Mouse (Mus musculus): ENCODE measurements around the gene Cdk4. TPM values are rescaled to one million over a fixed set of nuclear protein-coding genes. Genes with fewer than 3 reads are reported as not detected.
A peak's percentile ranks its signal among the peaks of the same experiment; 100 is the strongest.

Cdk4 gene
- total RNA-seq, 2 experiments from 2014 or later: 71.5 to 83.0 TPM

DNA sequence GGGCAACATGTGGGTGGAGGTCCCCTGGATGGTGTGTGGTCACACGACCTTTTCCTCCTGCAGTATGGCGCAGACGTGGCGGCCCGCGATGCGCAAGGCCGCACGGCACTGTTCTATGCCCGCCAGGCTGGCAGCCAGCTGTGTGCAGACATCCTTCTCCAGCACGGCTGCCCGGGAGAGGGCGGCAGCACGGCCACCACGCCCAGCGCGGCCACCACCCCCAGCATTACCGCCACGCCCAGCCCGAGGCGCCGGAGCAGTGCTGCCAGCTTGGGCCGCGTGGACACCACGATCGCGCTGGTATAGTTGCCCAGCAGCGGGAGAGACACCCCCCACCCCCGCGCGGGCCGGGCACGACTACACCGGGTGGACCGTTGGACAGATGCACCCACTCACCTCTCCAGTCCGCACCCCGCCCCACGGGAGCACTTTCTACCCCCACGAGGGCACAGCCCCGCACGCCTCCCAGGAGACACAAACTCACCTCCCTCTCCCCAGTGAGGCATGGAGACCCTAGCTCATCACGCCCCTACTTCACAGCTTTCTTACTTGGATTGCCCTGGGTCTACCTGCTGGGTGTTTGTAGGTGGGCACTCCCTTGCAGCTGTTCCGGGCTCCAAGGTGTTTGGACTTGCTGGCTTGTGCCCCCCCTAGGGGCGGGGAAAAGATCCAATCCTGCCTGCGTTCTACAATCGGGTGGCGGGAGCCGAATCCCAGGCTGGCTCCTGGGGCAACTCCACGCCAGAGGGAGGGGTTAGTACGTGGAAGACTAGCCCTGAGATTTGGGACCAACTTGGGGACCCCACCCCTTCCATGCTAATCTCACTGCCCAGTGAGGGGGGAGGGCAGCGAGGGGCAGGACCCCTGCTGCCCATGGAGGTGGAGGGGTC, 28.4 kb downstream of the Cdk4 start:
- no peak for ATAC-seq (replicated peaks; ENCODE audit: low FRiP score, poor library complexity, severe bottlenecking)

DNA sequence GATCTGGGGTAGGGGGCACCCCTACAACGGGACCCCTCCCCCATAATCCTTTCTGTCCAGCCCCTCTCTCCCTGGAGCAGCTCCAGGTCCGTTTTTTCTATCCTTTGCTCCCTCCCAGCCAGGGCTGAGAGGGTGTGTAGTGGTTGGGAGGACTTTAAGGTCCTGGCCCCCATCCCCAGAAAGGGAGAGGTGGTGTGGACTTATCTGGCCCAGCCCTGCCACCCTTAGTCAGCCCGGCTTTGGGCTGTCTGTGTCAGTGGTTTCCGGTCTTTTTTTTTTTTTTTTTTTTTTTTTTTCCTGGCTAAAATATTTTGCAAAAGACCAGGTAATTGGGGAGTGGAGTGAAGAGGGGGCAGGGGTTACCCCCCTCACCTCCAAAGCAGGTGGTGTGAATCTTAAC, 29.4 kb downstream of the Cdk4 start:
- no peak for ATAC-seq (replicated peaks; ENCODE audit: low FRiP score, poor library complexity, severe bottlenecking)

DNA sequence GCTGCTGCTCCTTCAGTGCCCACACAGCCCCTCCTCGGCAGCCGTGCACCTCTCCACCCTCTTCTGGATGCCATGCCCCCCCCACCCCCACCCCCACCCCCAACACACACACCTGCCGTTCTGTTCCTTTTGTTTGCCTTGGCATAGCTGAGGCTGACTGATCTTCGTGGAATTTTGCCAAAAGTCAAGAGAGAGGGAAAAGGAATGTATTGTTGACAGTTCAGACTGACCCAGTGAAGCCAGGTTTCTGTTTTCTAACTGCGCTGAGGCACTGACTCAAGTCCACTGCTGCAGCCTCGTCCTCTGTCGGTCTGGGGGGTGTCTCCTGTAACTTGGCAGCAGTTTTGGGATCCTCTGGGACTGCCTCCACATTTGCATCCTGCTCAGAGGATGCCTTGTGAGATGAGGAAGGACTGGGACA, 31.1 kb downstream of the Cdk4 start:
- no peak for ATAC-seq (replicated peaks; ENCODE audit: low FRiP score, poor library complexity, severe bottlenecking)

DNA sequence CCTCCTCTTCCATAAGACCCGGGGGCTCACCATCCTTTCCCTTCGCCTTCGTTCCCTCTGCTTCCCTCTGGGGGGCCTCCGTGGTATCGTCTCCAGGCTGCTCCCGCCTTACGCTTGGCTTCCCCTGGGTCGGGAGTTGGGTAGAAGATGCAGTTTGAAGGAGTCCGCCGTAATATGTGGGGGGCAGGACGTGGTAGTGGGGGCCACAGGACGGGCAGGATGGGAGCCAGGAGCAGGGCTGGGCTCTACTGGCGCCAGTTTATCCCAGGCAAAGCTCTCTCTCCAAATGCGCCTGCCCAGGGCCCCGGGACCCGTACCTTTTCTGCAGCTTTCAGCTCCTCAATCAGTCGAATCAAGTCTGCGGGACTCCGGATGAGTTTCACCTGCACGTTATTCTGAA, 35.2 kb downstream of the Cdk4 start:
- ATAC-seq (replicated peaks; ENCODE audit: low FRiP score, poor library complexity, severe bottlenecking): no peak

DNA sequence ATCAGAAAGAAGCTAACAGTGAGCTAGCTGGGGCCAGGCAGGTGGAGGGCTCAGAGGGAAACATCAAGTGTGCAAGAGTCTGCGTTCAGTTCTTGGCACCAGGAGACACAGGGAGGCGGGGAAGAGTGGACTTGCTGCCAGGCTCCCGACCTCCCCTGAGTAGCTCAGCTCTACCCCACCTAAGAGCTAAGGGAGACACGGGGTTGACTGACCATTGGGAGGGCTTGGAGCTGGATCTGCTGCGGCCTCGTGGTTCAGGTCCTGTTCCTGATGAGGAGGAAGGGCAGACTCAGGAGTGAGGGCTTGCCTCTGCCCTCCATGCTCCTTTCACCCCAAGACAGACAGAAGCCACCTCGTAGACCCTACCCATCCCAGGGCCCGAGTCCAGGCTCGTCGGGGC, 35.9 kb downstream of the Cdk4 start:
- ATAC-seq (replicated peaks; ENCODE audit: low FRiP score, poor library complexity, severe bottlenecking): no peak

DNA sequence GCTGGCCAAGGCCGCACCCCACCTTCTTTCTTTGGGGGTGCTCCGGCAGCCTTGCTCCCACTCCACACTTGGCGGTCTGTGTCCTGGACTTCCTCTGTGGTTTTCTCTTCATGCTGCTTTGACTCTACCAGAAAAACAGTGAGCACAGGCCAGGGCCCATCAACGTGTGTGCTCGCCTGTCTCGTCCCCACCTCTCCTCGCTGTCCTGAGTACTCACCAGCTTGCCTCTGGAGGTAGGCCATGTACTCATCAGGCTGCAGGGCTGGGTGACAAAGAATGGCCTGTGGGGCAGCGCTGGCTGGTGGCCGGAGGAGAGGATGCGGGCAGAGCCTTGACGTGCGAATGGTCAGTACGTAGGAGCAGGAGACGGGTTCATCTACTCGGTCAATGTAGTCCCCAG, 36.5 kb downstream of the Cdk4 start:
- no peak for ATAC-seq (replicated peaks; ENCODE audit: low FRiP score, poor library complexity, severe bottlenecking)

DNA sequence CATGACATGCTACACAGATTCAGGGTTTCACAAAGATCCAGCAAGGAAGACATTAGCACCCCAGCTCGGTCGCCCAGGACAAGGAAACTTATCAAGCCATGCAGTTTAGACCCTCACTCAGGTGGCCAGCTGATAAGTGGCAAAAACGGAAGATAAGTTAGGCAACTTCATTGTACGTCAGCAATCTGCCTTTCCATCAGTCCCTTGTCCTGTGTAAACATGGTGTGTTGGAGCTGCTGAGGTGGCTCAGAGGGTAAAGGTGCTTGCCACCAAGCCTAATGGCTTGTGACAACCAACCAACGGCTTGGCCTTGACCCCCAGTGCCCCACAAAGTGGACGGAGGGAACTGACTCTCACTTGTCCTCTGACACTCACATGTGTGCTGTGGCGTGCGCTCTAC, 37.1 kb downstream of the Cdk4 start:
- ATAC-seq (replicated peaks; ENCODE audit: low FRiP score, poor library complexity, severe bottlenecking): no peak

DNA sequence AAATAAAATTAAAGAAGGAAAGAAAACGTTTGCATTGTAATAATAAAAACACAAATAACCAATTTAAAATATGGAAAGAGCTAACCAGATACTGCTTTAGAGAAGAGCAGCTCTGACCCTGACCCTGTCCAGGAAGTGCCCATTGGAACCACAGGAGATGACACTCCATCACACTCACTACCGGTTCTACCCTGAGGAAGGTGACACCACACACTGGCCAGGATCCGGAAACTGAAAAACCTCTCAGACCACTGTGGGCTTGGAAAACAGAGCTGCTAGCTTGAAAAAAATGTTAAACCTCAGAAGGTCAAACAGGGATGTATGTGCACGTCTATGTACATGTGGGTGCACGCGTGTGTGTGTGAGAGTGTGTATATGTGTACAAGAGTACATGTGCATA, 37.8 kb downstream of the Cdk4 start:
- no peak for ATAC-seq (replicated peaks; ENCODE audit: low FRiP score, poor library complexity, severe bottlenecking)

DNA sequence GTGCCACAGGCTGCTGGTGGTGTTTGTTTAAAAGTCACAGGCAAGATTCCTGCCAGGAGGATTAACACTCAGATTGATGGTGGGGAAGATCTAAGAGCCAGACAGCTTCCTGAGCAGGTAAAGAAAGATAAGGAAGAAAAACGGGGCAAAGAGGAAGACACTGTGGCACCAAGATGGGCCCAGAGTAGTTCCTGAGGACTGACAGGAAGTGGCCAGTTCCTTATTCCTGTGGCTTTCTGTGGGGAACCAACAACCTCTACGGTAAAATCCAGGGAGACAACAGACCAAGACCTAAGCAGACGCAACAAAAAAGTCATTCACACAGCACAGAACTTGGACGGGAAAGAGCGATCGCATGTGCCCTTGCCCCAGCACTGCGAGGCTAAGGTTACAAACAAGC, 40.3 kb downstream of the Cdk4 start:
- ATAC-seq (replicated peaks; ENCODE audit: low FRiP score, poor library complexity, severe bottlenecking): no peak

DNA sequence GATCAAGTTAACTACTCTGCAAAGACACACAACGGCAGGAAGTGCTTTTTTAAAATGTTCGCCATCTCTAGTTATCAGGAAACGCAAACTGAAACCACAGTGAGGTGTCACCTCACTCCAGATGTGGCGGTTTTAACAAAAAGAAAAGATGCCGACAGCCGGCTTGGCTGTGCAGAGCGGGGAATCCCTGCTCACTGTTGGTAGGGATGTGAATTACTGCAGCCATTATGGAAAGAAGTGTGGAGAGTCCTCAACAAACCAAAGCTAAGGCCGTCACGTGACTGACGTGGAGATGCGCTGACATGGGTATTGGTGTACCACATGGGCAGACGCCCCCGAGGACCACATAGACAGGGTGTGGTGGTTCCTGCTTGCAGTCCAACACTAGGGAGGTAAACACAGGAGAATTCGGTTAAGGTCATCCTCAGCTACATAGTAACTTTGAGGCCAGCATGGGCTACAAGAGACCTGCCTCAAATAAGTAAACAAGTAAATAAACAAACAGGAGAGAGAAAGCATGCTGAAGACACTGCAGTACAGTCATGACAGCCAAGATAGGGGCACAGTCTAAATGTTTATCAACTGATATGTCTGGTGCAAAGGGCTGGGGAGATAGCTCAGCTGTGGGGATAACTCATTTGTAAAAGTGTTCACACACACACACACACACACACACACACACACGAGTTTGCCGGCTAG, 44.4 kb downstream of the Cdk4 start:
- ATAC-seq (replicated peaks; ENCODE audit: low FRiP score, poor library complexity, severe bottlenecking): peak; percentile 54

DNA sequence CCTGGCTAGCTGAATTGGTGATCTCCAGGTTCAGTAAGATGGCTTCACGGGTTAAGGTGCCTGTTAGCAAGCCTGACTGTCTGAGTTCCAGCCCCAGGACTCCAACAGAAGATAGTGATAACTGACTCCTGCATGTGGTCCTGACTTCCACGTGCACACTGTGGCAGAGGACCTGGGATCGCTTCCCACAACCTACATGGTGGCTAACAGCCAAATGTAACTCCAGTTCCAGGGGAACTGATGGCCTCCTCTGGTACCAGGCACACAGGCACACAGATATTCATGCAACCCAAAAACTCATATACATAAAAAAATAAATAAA, 44.9 kb downstream of the Cdk4 start:
- no peak for ATAC-seq (replicated peaks; ENCODE audit: low FRiP score, poor library complexity, severe bottlenecking)

DNA sequence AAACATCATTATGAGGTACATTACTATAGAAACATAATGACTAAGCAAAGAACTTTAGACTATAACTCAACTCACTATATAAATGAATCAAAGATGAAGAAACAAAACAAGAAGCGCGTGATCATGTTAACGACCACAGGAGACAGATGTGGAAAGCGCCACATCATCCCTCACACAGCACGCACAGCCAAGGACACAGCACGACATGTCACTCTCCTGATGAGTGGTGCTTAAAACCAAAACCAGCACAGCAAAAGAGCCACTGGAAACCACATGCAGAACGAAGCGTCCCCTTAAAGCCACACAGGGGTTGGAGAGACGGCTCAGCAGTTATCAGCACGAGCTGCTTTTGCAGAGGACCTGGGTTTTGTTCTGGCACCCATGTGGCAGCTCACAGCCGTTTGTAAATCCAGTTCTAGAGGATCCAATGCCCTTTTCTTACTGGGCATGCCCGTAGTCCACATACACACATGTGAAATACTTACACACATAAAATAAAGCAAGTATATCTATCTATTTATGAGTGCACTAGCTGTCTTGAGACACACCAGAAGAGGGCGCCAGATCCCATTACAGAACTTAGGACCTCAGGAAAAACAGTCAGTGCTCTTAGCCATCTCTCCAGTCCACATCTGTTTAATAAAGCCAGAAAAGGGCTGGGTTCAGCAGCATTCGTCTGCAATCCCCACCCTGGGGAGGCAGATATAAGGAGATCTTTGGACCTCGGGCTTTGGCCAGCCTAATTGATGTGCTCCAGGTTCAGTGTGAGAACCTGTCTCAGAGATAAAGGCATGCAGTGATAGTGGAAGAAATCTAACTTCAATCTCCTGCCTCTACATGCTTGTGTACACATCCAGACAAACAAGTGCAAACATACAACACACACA, 47.9 kb downstream of the Cdk4 start:
- no peak for ATAC-seq (replicated peaks; ENCODE audit: low FRiP score, poor library complexity, severe bottlenecking)

DNA sequence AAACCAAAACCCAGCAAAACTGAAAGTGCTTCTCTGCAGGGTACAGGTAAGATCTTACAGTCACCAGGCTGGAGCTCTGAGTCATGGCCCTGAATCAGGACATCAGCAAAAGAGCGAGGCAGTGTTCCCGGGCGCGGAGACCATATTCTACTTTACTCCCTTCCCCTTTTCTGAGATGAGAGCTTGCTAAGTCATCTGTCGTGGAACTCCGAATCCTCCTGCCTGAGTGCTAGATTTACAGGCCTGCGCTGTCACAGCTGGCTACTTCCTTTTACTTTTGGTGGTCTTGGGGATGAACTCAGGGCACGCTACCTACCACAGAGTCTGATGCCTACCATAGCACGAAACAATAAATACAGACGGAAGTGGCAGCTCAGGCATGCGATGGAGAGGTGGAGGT, 51.1 kb downstream of the Cdk4 start:
- no peak for ATAC-seq (replicated peaks; ENCODE audit: low FRiP score, poor library complexity, severe bottlenecking)

DNA sequence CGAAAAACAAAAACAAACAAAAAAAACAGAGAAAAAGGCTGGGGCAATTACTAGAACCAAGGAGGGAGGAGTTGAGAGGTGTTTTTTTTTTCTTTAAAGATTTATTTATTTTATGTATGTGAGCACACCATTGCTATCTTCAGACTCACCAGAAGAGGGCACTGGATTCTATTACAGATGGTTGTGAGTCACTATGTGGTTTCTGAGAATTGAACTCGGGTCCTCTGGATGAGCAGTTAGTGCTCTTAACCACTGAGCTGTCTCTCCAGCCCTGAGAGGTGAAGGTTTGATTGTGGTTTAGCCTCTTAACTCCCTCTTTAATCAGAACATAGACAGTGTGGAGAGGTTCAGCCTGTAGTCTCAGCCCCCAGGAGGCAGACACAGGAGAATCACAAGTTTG, 51.7 kb downstream of the Cdk4 start:
- no peak for ATAC-seq (replicated peaks; ENCODE audit: low FRiP score, poor library complexity, severe bottlenecking)

Other genes starting within 250 kb of the Cdk4 start
- gene Atp23, start 162.2 kb upstream of the Cdk4 start, total RNA-seq (2015; ENCODE audit: low replicate concordance): 0.38 and 2.3 TPM in 2 replicates
- 0.09 and 0.98 TPM in 2 replicates for gene Atp23, start 162.2 kb upstream of the Cdk4 start, total RNA-seq (2017; ENCODE audit: low replicate concordance)
- 19.6 and 29.3 TPM in 2 replicates for gene Ctdsp2, start 84.8 kb upstream of the Cdk4 start, total RNA-seq (2015; ENCODE audit: low replicate concordance)
- 16.5 and 20.9 TPM in 2 replicates for gene Ctdsp2, start 84.8 kb upstream of the Cdk4 start, total RNA-seq (2017; ENCODE audit: low replicate concordance)
- gene Avil, start 62.8 kb upstream of the Cdk4 start, total RNA-seq (2015; ENCODE audit: low replicate concordance): not detected in 2 replicates
- not detected in 2 replicates for gene Avil, start 62.8 kb upstream of the Cdk4 start, total RNA-seq (2017; ENCODE audit: low replicate concordance)
- 5.0 and 5.8 TPM in 2 replicates for gene Tsfm, start 32.7 kb upstream of the Cdk4 start, total RNA-seq (2015; ENCODE audit: low replicate concordance)
- 2.9 and 5.9 TPM in 2 replicates for gene Tsfm, start 32.7 kb upstream of the Cdk4 start, total RNA-seq (2017; ENCODE audit: low replicate concordance)
- gene Mettl1, start 22.1 kb upstream of the Cdk4 start, total RNA-seq (2015; ENCODE audit: low replicate concordance): 2.9 and 12.5 TPM in 2 replicates
- 0.42 and 2.0 TPM in 2 replicates for gene Mettl1, start 22.1 kb upstream of the Cdk4 start, total RNA-seq (2017; ENCODE audit: low replicate concordance)
- not detected in 2 replicates for gene Eef1akmt3, start 22.0 kb upstream of the Cdk4 start, total RNA-seq (2015; ENCODE audit: low replicate concordance)
- gene Eef1akmt3, start 22.0 kb upstream of the Cdk4 start, total RNA-seq (2017; ENCODE audit: low replicate concordance): not detected in 2 replicates
- not detected in 2 replicates for gene Cyp27b1, start 15.3 kb upstream of the Cdk4 start, total RNA-seq (2015; ENCODE audit: low replicate concordance)
- gene Cyp27b1, start 15.3 kb upstream of the Cdk4 start, total RNA-seq (2017; ENCODE audit: low replicate concordance): not detected in 2 replicates
- not detected in 2 replicates for gene March9, start 3.4 kb upstream of the Cdk4 start, total RNA-seq (2015; ENCODE audit: low replicate concordance)
- not detected in 2 replicates for gene March9, start 3.4 kb upstream of the Cdk4 start, total RNA-seq (2017; ENCODE audit: low replicate concordance)
- 25.3 and 30.4 TPM in 2 replicates for gene Tspan31, start 6.7 kb downstream of the Cdk4 start, total RNA-seq (2015; ENCODE audit: low replicate concordance)
- 8.6 and 19.0 TPM in 2 replicates for gene Tspan31, start 6.7 kb downstream of the Cdk4 start, total RNA-seq (2017; ENCODE audit: low replicate concordance)
- 1.9 and 6.5 TPM in 2 replicates for gene Agap2, start 11.8 kb downstream of the Cdk4 start, total RNA-seq (2015; ENCODE audit: low replicate concordance)
- gene Agap2, start 11.8 kb downstream of the Cdk4 start, total RNA-seq (2017; ENCODE audit: low replicate concordance): 2.0 and 4.0 TPM in 2 replicates
- gene Os9, start 57.6 kb downstream of the Cdk4 start, total RNA-seq (2015; ENCODE audit: low replicate concordance): 15.0 and 17.1 TPM in 2 replicates
- gene Os9, start 57.6 kb downstream of the Cdk4 start, total RNA-seq (2017; ENCODE audit: low replicate concordance): 59.5 and 60.7 TPM in 2 replicates
- 33.0 and 34.3 TPM in 2 replicates for gene B4galnt1, start 101.7 kb downstream of the Cdk4 start, total RNA-seq (2015; ENCODE audit: low replicate concordance)
- 8.1 and 17.6 TPM in 2 replicates for gene B4galnt1, start 101.7 kb downstream of the Cdk4 start, total RNA-seq (2017; ENCODE audit: low replicate concordance)
- gene Slc26a10, start 117.1 kb downstream of the Cdk4 start, total RNA-seq (2015; ENCODE audit: low replicate concordance): not detected in 2 replicates
- 0.28 TPM in 1 of 2 replicates, not detected in the other for gene Slc26a10, start 117.1 kb downstream of the Cdk4 start, total RNA-seq (2017; ENCODE audit: low replicate concordance)
- gene Arhgef25, start 126.5 kb downstream of the Cdk4 start, total RNA-seq (2015; ENCODE audit: low replicate concordance): 0.84 and 1.7 TPM in 2 replicates
- gene Arhgef25, start 126.5 kb downstream of the Cdk4 start, total RNA-seq (2017; ENCODE audit: low replicate concordance): 2.2 and 2.7 TPM in 2 replicates
- 10.4 and 18.0 TPM in 2 replicates for gene Dtx3, start 132.2 kb downstream of the Cdk4 start, total RNA-seq (2015; ENCODE audit: low replicate concordance)
- gene Dtx3, start 132.2 kb downstream of the Cdk4 start, total RNA-seq (2017; ENCODE audit: low replicate concordance): 8.4 and 9.4 TPM in 2 replicates
- 11.3 and 13.3 TPM in 2 replicates for gene Pip4k2c, start 148.1 kb downstream of the Cdk4 start, total RNA-seq (2015; ENCODE audit: low replicate concordance)
- 19.6 and 25.6 TPM in 2 replicates for gene Pip4k2c, start 148.1 kb downstream of the Cdk4 start, total RNA-seq (2017; ENCODE audit: low replicate concordance)
- 0.42 TPM in 1 of 2 replicates, not detected in the other for gene Kif5a, start 199.8 kb downstream of the Cdk4 start, total RNA-seq (2015; ENCODE audit: low replicate concordance)
- gene Kif5a, start 199.8 kb downstream of the Cdk4 start, total RNA-seq (2017; ENCODE audit: low replicate concordance): under 0.01 TPM in 1 of 2 replicates, not detected in the other
- 32.5 and 59.1 TPM in 2 replicates for gene Dctn2, start 202.8 kb downstream of the Cdk4 start, total RNA-seq (2015; ENCODE audit: low replicate concordance)
- gene Dctn2, start 202.8 kb downstream of the Cdk4 start, total RNA-seq (2017; ENCODE audit: low replicate concordance): 73.0 and 77.9 TPM in 2 replicates
- 22.4 and 33.0 TPM in 2 replicates for gene Mbd6, start 225.5 kb downstream of the Cdk4 start, total RNA-seq (2015; ENCODE audit: low replicate concordance)
- gene Mbd6, start 225.5 kb downstream of the Cdk4 start, total RNA-seq (2017; ENCODE audit: low replicate concordance): 6.1 and 7.1 TPM in 2 replicates
- gene Mars, start 248.3 kb downstream of the Cdk4 start, total RNA-seq (2015; ENCODE audit: low replicate concordance): 35.1 and 38.8 TPM in 2 replicates
- gene Mars, start 248.3 kb downstream of the Cdk4 start, total RNA-seq (2017; ENCODE audit: low replicate concordance): 43.5 and 45.6 TPM in 2 replicates